Mouse (Mus musculus): ENCODE results near the gene Dgat2.

Gene Dgat2

GRCm38 (mm10) chr7:99191411-99191810, 8.9 kb upstream of the Dgat2 start:
- no peak for DNase-seq

GRCm38 (mm10) chr7:99189885-99190284, 7.4 kb upstream of the Dgat2 start:
- DNase-seq, result no peak

- no peak for DNase-seq
Observed at GRCm38 (mm10) chr7:99188630-99189029, 6.1 kb upstream of the Dgat2 start.

- DNase-seq, result no peak
Observed at GRCm38 (mm10) chr7:99187451-99187850, 4.9 kb upstream of the Dgat2 start.

- DNase-seq, result no peak
Observed at GRCm38 (mm10) chr7:99185405-99185804, 2.9 kb upstream of the Dgat2 start.

- no peak for DNase-seq
Observed at GRCm38 (mm10) chr7:99183751-99184150, 1.2 kb upstream of the Dgat2 start.

- DNase-seq, result no peak
Observed at GRCm38 (mm10) chr7:99181619-99182431, 694 bp downstream of the Dgat2 start.

- DNase-seq, result no peak
Observed at GRCm38 (mm10) chr7:99180162-99180561, 2.4 kb downstream of the Dgat2 start.

GRCm38 (mm10) chr7:99179271-99179670, 3.2 kb downstream of the Dgat2 start:
- DNase-seq, result no peak

GRCm38 (mm10) chr7:99177386-99177785, 5.1 kb downstream of the Dgat2 start:
- no peak for DNase-seq

- no peak for DNase-seq
Observed at GRCm38 (mm10) chr7:99175666-99176065, 6.9 kb downstream of the Dgat2 start.

- DNase-seq, result no peak
Observed at GRCm38 (mm10) chr7:99175118-99175517, 7.4 kb downstream of the Dgat2 start.

- no peak for DNase-seq
Observed at GRCm38 (mm10) chr7:99174006-99174405, 8.5 kb downstream of the Dgat2 start.

- DNase-seq, result no peak
Observed at GRCm38 (mm10) chr7:99172898-99173297, 9.6 kb downstream of the Dgat2 start.

GRCm38 (mm10) chr7:99171730-99172463, 10.6 kb downstream of the Dgat2 start:
- DNase-seq, result no peak

- DNase-seq, result no peak
Observed at GRCm38 (mm10) chr7:99170519-99170918, 12.0 kb downstream of the Dgat2 start.

- DNase-seq, result no peak
Observed at GRCm38 (mm10) chr7:99169717-99170403, 12.7 kb downstream of the Dgat2 start.

GRCm38 (mm10) chr7:99168756-99169155, 13.8 kb downstream of the Dgat2 start:
- DNase-seq, result no peak

GRCm38 (mm10) chr7:99167939-99168338, 14.6 kb downstream of the Dgat2 start:
- DNase-seq, result peak; percentile 33

- DNase-seq, result no peak
Observed at GRCm38 (mm10) chr7:99166159-99166558, 16.4 kb downstream of the Dgat2 start.

- DNase-seq, result no peak
Observed at GRCm38 (mm10) chr7:99164873-99165410, 17.6 kb downstream of the Dgat2 start.

GRCm38 (mm10) chr7:99162462-99162861, 20.1 kb downstream of the Dgat2 start:
- DNase-seq, result no peak

GRCm38 (mm10) chr7:99161961-99162360, 20.6 kb downstream of the Dgat2 start:
- no peak for DNase-seq

Data from retina, postnatal 1 day (tissue).